Mouse (Mus musculus) neural tube, embryonic 11.5 days (tissue): ENCODE measurements at regions not wholly inside any gene's neighbourhood (a gene's known extent, or its start where the extent isn't known, plus 50 kb on each side); places are given as distances from the start of the nearest gene placed in this dataset.

ENCODE experiments used
- ATAC-seq: fragments of 200-750 bp; cut with Nextera tagmentation; 2 replicates; pipeline ENCODE4 v1.8.0; 2017; ENCODE audit warnings: moderate number of reproducible peaks, mild to moderate bottlenecking, moderate TSS enrichment, moderate library complexity; ENCODE audit not compliant: insufficient read depth, low FRiP score, low TSS enrichment
- DNase-seq: peaks from one replicate; pipeline ENCODE4 v3.0.0-alpha.2; 2015; ENCODE audit warnings: low spot score
- H3K27ac ChIP-seq: fragments of 300-500 bp; sonication (generic); 2 replicates; pipeline ENCODE4 v1.5.1; 2014; ENCODE audit warnings: low read depth, mild to moderate bottlenecking, low read length
- H3K27me3 ChIP-seq: fragments of 300-500 bp; sonication (generic); 2 replicates; pipeline ENCODE4 v1.6.1; 2014; ENCODE audit warnings: mild to moderate bottlenecking, low read length, mixed read lengths; ENCODE audit not compliant: control insufficient read depth, insufficient read depth
- H3K36me3 ChIP-seq: fragments of 300-500 bp; sonication (generic); 2 replicates; pipeline ENCODE4 v1.6.1; 2014; ENCODE audit warnings: mild to moderate bottlenecking, low read length, moderate library complexity, mixed read lengths; ENCODE audit not compliant: control insufficient read depth, insufficient read depth
- H3K4me1 ChIP-seq: fragments of 300-500 bp; sonication (generic); 2 replicates; pipeline ENCODE4 v1.6.1; 2014; ENCODE audit warnings: low read length, mixed read lengths; ENCODE audit not compliant: control insufficient read depth, insufficient read depth
- H3K4me2 ChIP-seq: fragments of 300-500 bp; sonication (generic); 2 replicates; pipeline ENCODE4 v1.6.1; 2014; ENCODE audit warnings: low read depth, mild to moderate bottlenecking, moderate library complexity
- H3K4me3 ChIP-seq: fragments of 300-500 bp; sonication (generic); 2 replicates; pipeline ENCODE4 v1.5.1; 2014; ENCODE audit warnings: low read depth, low read length
- H3K9ac ChIP-seq: fragments of 300-500 bp; sonication (generic); 2 replicates; pipeline ENCODE4 v1.6.1; 2014; ENCODE audit warnings: mild to moderate bottlenecking, low read length
- H3K9me3 ChIP-seq: fragments of 300-500 bp; sonication (generic); 2 replicates; pipeline ENCODE4 v1.6.1; 2016; ENCODE audit warnings: low read length; ENCODE audit not compliant: control insufficient read depth
- WGBS: fragments of 180-500 bp; shearing (Covaris S2); extraction: QIAGEN DNeasy Blood & Tissue Kit; methylation state at CpG from one replicate; pipeline ENCODE4 v1.1.7; 2014; 5-methylcytosine and 5-hydroxymethylcytosine counted together

DNA sequence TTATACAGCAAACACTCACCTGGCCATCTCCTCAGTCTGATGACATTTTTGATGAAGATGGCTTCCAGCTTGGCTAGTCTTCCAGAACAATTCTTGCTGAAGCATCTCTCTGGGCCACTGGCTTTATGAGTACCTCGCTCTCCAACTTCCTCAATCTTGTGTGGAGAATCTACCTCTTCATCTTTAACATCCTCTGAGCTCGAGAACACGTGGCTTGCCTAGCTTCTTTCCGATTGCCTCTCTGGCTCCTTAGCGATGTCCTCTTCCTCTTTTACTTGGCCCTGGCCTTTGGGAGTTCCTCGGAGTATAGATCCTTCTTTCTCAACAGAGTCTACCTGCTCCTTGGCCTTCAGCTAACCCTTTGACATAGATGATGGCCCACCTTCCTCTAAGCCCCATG lies 231.0 kb downstream of the Uaca start:
- H3K4me2 ChIP-seq, result no peak overlapping the region
- 93% methylated on average over 6 of the region's 6 CpGs for WGBS
- H3K27ac ChIP-seq, result no peak overlapping the region
- DNase-seq (no peak), ATAC-seq (no peak)
- peaks cover 2% of the 10 kb centered on the region; the same call in 1 of the 2 replicates for H3K4me1 ChIP-seq
- no peak overlapping the region for H3K4me3 ChIP-seq
- H3K27me3 ChIP-seq, result no peaks in the 10 kb centered on the region
- H3K36me3 ChIP-seq, result no peaks in the 10 kb centered on the region
- no peak overlapping the region for H3K9ac ChIP-seq
- H3K9me3 ChIP-seq, result no peaks in the 10 kb centered on the region

DNA sequence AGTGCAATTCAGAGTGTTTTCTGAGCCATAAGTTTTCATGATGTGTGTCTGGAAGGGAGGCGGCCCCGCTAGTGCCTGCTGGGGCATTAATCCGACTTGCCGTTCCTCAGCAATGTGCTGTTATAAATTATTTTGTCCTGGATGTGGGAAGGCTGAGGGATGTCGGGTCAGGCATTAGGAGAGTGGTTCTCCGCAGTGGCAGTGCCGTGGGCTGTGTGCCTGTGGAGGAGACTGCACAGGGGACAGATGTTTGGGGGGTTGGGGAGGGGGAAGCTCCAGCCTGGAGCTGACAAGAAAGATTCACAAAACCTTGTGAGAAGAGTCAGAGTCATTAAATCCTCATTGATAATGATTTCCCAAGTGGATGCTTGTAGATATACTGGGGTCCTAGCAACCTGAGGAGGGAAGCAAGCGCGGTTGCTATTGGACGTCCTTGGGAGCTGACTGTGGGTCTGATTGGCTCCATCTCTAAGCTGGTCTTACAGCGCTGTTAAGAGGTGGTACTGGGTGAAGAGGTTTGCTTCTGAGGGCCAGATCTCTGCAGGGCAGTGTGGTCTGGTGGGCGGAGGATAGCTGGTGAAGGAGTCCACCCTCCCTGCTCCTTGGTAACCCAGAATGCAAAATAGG lies 234.5 kb downstream of the Uaca start:
- peaks cover 2% of the 10 kb centered on the region; the same call in 1 of the 2 replicates for H3K4me1 ChIP-seq
- H3K9me3 ChIP-seq, result no peaks in the 10 kb centered on the region
- WGBS, result 56% methylated on average over 12 of the region's 12 CpGs
- H3K4me2 ChIP-seq, result no peak overlapping the region
- H3K36me3 ChIP-seq, result no peaks in the 10 kb centered on the region
- no peak overlapping the region for H3K27ac ChIP-seq
- no peak for ATAC-seq
- no peak for DNase-seq
- no peak overlapping the region for H3K4me3 ChIP-seq
- no peaks in the 10 kb centered on the region for H3K27me3 ChIP-seq
- H3K9ac ChIP-seq, result no peak overlapping the region

DNA sequence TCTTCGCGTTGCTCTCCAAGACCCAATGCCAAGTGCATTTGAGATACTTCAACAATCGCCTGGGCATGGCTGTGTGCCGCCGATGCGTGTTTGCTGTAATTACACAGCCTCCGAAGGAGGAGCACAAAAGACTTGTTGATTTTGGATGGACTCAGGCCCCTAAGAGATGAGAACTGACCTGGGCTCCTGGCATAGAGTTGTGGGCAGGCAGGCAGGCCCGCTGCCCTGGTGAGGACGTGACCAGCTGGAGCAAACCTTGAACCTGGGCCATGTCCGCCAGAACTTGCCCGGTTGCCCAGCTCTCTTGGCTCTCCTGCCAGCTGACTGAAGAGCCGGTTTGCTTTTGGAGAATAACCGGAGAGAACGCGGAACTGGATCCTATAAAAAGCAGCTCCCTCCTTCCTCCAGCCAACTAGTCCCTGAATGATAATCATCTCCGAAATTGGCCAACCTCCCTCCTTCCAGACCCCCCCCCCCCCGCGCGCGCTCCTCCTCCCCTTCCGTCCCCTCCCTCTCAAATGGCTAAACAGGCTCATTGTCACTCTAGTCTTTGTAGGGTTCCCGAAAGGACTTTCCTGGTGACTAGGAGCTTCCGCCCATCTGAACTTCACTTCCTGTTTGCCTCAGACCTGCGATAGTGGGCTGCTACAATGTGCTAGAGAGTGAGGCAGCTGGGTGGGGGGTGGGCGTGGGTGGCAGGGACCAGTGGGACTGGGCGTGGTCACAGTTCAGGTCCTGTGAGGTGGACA lies 237.5 kb downstream of the Uaca start:
- peaks cover 2% of the 10 kb centered on the region; the same call in 1 of the 2 replicates for H3K4me1 ChIP-seq
- H3K9me3 ChIP-seq, result no peaks in the 10 kb centered on the region
- H3K4me3 ChIP-seq, result no peak overlapping the region
- H3K27me3 ChIP-seq, result no peaks in the 10 kb centered on the region
- 86% methylated on average over 26 of the region's 26 CpGs for WGBS
- H3K36me3 ChIP-seq, result no peaks in the 10 kb centered on the region
- no peak overlapping the region for H3K27ac ChIP-seq
- H3K9ac ChIP-seq, result no peak overlapping the region
- H3K4me2 ChIP-seq, result no peak overlapping the region
- ATAC-seq, result no peak
- no peak for DNase-seq

DNA sequence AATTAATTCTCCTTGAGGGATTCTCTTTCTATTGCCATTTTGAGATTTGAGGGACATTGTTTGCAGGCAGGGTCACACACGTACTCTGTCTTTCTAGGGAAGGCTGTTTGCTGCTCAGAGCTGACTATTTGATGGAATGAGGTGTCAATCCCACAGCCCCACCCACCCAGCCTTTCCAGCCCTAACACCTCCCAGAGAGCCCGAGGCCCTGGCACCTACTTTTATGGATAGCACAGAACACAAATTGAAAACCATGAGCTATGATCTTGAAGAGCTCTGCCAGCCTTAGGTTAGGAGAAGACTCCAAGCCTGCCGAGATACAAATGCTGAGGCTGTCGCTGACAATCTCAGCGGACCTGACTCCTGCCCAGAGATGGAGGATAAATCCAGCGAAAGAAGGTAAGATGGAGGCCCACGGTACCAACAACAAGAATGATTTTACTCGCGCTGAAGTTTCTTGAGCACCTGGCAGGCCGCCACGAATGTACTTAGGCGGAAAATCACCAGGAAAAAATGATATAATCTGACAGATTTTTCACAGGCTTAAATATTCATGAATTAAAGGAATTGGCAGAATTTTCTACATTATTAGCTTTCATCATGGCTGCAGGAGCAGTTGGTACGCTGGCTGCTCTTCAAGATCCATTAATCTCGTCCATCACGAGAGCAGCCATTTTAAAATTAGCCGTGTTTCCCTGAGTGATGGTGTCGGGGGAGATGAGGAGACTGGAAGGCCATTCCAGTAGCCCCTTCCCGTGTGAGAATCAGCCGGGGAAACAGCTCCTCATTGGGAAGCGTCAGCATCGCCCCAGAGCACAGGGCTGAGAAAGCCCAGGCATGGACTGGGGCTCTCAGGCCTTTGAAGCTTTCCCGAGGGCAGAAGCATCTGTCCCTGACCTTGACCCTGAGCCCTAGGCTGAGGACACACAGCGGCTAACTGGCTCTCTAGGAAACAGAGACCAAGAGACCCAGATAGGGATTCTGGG lies 238.4 kb downstream of the Uaca start:
- Histone ChIP-seq H3K4me2 (no peak overlapping the region), H3K27me3 (no peaks in the 10 kb centered on the region), H3K4me1 (peaks cover 2% of the 10 kb centered on the region; the same call in 1 of the 2 replicates), H3K4me3 (no peak overlapping the region), H3K9ac (no peak overlapping the region), H3K9me3 (no peaks in the 10 kb centered on the region), H3K27ac (no peak overlapping the region), H3K36me3 (no peaks in the 10 kb centered on the region)
- WGBS, result 75% methylated on average over 23 of the region's 23 CpGs
- DNase-seq (no peak), ATAC-seq (no peak)

DNA sequence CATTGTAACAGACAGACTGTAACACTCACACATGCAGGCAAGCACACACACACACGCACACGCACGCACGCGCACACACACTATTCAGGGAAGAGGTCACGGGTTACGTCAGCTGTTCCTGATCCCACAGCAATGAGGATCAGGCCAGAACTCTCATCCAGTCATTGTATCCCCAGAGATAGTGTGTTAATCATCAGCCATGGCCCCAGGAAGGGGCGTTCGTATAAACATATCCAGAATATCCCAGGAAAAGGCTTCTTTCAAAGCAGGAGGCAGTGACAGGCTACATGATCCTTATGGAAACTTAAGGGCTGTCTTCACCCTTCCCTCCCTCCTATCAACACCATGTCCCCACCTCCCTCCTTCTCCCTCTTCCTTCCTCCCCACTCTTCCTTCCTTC lies 239.3 kb downstream of the Uaca start:
- Histone ChIP-seq H3K4me2 (no peak overlapping the region), H3K9ac (no peak overlapping the region), H3K27me3 (no peaks in the 10 kb centered on the region), H3K4me1 (peaks cover 4% of the 10 kb centered on the region), H3K4me3 (no peak overlapping the region), H3K9me3 (no peaks in the 10 kb centered on the region), H3K27ac (no peak overlapping the region), H3K36me3 (no peaks in the 10 kb centered on the region)
- DNase-seq (no peak), ATAC-seq (no peak)
- 75% methylated on average over 9 of the region's 9 CpGs for WGBS

DNA sequence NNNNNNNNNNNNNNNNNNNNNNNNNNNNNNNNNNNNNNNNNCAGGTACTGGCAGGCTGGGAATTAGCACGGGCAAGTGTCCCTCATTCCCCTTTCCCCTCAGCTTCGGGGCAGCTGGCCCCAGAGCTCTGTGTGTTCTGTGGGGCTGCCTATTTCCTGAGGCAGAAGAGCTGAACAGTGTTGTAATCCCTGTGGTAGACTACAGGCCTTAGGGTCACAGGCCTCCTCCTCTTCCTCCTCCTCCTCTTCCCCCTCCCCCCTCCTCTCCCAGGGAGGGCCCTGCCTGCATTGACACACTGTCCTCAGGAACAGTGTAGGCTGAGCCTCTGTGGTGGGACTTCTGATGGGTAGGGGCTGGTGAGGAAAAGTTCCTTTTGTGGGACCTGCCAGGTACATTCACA lies 247.7 kb downstream of the Uaca start:
- no peak overlapping the region for H3K27ac ChIP-seq

DNA sequence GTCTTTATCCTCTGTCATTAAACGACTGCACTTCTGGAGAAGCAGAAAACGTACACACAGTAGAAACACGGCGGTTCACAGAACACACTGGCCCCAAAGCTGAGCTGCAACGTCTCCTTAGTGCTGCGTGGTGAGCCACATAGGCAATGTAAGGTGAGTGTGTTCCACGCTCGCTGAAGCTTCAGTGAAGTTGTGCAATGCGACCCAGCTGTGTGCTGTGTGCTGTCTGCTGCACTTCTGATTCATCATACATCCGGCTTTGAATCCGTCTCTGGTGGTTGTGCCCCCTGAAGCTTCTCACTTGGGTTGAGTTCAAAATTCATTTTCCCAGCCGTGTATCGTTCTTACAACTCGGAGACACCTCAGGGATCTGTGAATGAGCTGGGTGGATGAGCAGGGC lies 250.6 kb downstream of the Uaca start:
- WGBS, result 85% methylated on average over 14 of the region's 14 CpGs
- H3K4me2 ChIP-seq, result no peak overlapping the region
- H3K9ac ChIP-seq, result no peak overlapping the region
- ATAC-seq, result no peak
- no peaks in the 10 kb centered on the region for H3K36me3 ChIP-seq
- no peak for DNase-seq
- H3K4me1 ChIP-seq, result no peaks in the 10 kb centered on the region
- H3K9me3 ChIP-seq, result no peaks in the 10 kb centered on the region
- no peaks in the 10 kb centered on the region for H3K27me3 ChIP-seq
- no peak overlapping the region for H3K4me3 ChIP-seq
- H3K27ac ChIP-seq, result no peak overlapping the region

More for the DNA sequence above, 247.7 kb downstream of the Uaca start:
- Histone ChIP-seq H3K4me3 (no peak overlapping the region), H3K4me2 (no peak overlapping the region), H3K36me3 (no peaks in the 10 kb centered on the region), H3K4me1 (peaks cover 2% of the 10 kb centered on the region; the same call in 1 of the 2 replicates), H3K27me3 (no peaks in the 10 kb centered on the region), H3K9ac (no peak overlapping the region), H3K9me3 (no peaks in the 10 kb centered on the region)
- WGBS, result 42% methylated on average over 2 of the region's 2 CpGs
- DNase-seq, result no peak
- ATAC-seq, result no peak

DNA sequence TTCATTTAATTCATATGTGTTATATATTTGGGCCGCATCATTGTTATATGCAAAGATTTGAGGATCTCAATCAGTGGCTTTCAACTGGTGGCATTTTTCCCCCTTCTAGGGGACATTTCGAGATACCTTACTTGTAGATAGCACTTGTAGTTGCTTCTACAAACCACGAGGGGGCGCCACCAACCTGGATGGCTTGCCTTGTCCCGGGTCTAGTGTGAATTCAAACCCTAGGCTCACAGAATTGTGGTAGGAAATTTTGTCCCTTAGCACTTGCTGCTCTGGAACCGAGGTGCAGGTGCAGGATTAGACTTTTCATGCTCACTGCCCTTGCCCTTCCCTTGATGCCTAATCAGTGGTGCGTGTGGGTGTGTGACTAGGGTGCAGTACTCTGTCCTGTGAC lies 252.2 kb downstream of the Uaca start:
- Histone ChIP-seq H3K4me1 (no peaks in the 10 kb centered on the region), H3K4me2 (no peak overlapping the region), H3K9me3 (no peaks in the 10 kb centered on the region), H3K27me3 (no peaks in the 10 kb centered on the region), H3K4me3 (no peak overlapping the region), H3K36me3 (no peaks in the 10 kb centered on the region), H3K27ac (no peak overlapping the region), H3K9ac (no peak overlapping the region)
- no peak for ATAC-seq
- peak; percentile 75 for DNase-seq
- 22% methylated on average over 7 of the region's 7 CpGs for WGBS
